Mouse (Mus musculus): ENCODE results near the gene Nfatc2. TPM values are rescaled to one million over a fixed set of nuclear protein-coding genes. Genes with fewer than 3 reads are reported as not detected.

Gene Nfatc2
- total RNA-seq, 2 experiments from 2014 or later = 16.2 to 18.1 TPM

GRCm38 (mm10) chr2:168504431-168505182, 96.8 kb downstream of the Nfatc2 start:
- DNase-seq = peak in 1 of 2 experiments; percentile 25
- intact Hi-C loops (cut with DNase I) = no loop called here

- DNase-seq = no peak
These were observed 97.7 kb downstream of the Nfatc2 start for GRCm38 (mm10) chr2:168503735-168504134.

GRCm38 (mm10) chr2:168500750-168501149, 100.7 kb downstream of the Nfatc2 start:
- no peak for DNase-seq
- intact Hi-C loops (cut with DNase I) = no loop called here

More at GRCm38 (mm10) chr2:168503735-168504134, 97.7 kb downstream of the Nfatc2 start:
- intact Hi-C loops (cut with DNase I) = no loop called here

- no peak for DNase-seq
- intact Hi-C loops (cut with DNase I) = no loop called here
These were observed 101.2 kb downstream of the Nfatc2 start for GRCm38 (mm10) chr2:168500244-168500643.

GRCm38 (mm10) chr2:168491791-168492190, 109.7 kb downstream of the Nfatc2 start:
- DNase-seq = peak in 1 of 2 experiments; percentile 25
- intact Hi-C loops (cut with DNase I) = no loop called here

GRCm38 (mm10) chr2:168489953-168490352, 111.5 kb downstream of the Nfatc2 start:
- intact Hi-C loops (cut with DNase I) = no loop called here

GRCm38 (mm10) chr2:168488158-168488925, 113.1 kb downstream of the Nfatc2 start:
- intact Hi-C loops (cut with DNase I) = no loop called here
- DNase-seq = no peak

More at GRCm38 (mm10) chr2:168489953-168490352, 111.5 kb downstream of the Nfatc2 start:
- no peak for DNase-seq

GRCm38 (mm10) chr2:168481121-168481520, 120.3 kb downstream of the Nfatc2 start:
- DNase-seq = no peak
- intact Hi-C loops (cut with DNase I) = no loop called here

- DNase-seq = no peak
- intact Hi-C loops (cut with DNase I) = no loop called here
These were observed 120.8 kb downstream of the Nfatc2 start for GRCm38 (mm10) chr2:168480692-168481091.

- intact Hi-C loops (cut with DNase I) = loop anchor here (2.0 kb wide), 1 partner anchor 41 kb away; no protein-coding TSS in a partner anchor
- DNase-seq = no peak
These were observed 121.5 kb downstream of the Nfatc2 start for GRCm38 (mm10) chr2:168479930-168480329.

- intact Hi-C loops (cut with DNase I) = loop anchor here (2.0 kb wide), 1 partner anchor 42 kb away; no protein-coding TSS in a partner anchor
- peak; percentile 34 to 60 for DNase-seq
These were observed 123.0 kb downstream of the Nfatc2 start for GRCm38 (mm10) chr2:168478431-168478830.

GRCm38 (mm10) chr2:168473496-168473895, 128.0 kb downstream of the Nfatc2 start:
- intact Hi-C loops (cut with DNase I) = loop anchor here (1.0 kb wide), 1 partner anchor 155 kb away; no protein-coding TSS in a partner anchor
- DNase-seq = no peak

GRCm38 (mm10) chr2:168472899-168473298, 128.6 kb downstream of the Nfatc2 start:
- intact Hi-C loops (cut with DNase I) = loop anchor here (1.0 kb wide), 1 partner anchor 155 kb away; no protein-coding TSS in a partner anchor
- peak; percentile 71 to 75 for DNase-seq

GRCm38 (mm10) chr2:168469032-168469431, 132.4 kb downstream of the Nfatc2 start:
- peak; percentile 79 to 81 for DNase-seq
- intact Hi-C loops (cut with DNase I) = loop anchor here (1.0 to 10.0 kb wide), 3 partner anchors 160 to 406 kb away; partner anchors contain the start of gene Atp9a

GRCm38 (mm10) chr2:168467166-168467565, 134.3 kb downstream of the Nfatc2 start:
- DNase-seq = no peak
- intact Hi-C loops (cut with DNase I) = loop anchor here (5.0 to 10.0 kb wide), 2 partner anchors 275 to 408 kb away; partner anchors contain the start of gene Atp9a

GRCm38 (mm10) chr2:168466066-168466465, 135.4 kb downstream of the Nfatc2 start:
- intact Hi-C loops (cut with DNase I) = loop anchor here (5.0 to 10.0 kb wide), 2 partner anchors 276 to 409 kb away; partner anchors contain the start of gene Atp9a
- peak; percentile 33 to 42 for DNase-seq

- intact Hi-C loops (cut with DNase I) = loop anchor here (5.0 to 10.0 kb wide), 2 partner anchors 277 to 409 kb away; partner anchors contain the start of gene Atp9a
- no peak for DNase-seq
These were observed 135.8 kb downstream of the Nfatc2 start for GRCm38 (mm10) chr2:168465646-168466045.

GRCm38 (mm10) chr2:168461865-168462264, 139.6 kb downstream of the Nfatc2 start:
- intact Hi-C loops (cut with DNase I) = loop anchor here (10.0 kb wide), 1 partner anchor 413 kb away; no protein-coding TSS in a partner anchor
- DNase-seq = no peak

GRCm38 (mm10) chr2:168459627-168460026, 141.8 kb downstream of the Nfatc2 start:
- DNase-seq = no peak
- intact Hi-C loops (cut with DNase I) = loop anchor here (10.0 kb wide), 1 partner anchor 415 kb away; no protein-coding TSS in a partner anchor

- intact Hi-C loops (cut with DNase I) = no loop called here
- DNase-seq = no peak
These were observed 142.9 kb downstream of the Nfatc2 start for GRCm38 (mm10) chr2:168458583-168458982.

All from heart, postnatal 36 days (tissue).